Mouse (Mus musculus): ENCODE results near the gene Gpc3.

Gene Gpc3

DNA sequence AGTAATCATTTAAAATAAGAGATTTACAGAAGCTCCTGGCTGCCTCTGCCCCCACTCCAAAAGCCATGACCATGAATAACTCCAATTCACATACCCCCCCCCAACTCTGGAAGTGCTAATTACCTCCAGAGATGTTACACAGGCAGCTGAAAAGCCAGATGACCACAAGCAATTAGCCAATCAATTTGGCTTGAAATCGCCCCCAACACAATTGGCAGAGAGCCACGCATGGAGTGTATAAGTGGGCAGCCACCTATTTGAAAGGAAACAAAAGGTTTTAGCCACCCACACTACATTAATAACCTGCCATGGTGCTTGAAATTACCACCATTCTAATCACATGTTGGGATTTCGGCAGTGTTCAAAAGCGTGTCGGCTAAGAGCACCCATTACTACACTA lies 55.2 kb downstream of the Gpc3 start:
- no peak for DNase-seq (ENCODE audit: low read depth, low spot score)

DNA sequence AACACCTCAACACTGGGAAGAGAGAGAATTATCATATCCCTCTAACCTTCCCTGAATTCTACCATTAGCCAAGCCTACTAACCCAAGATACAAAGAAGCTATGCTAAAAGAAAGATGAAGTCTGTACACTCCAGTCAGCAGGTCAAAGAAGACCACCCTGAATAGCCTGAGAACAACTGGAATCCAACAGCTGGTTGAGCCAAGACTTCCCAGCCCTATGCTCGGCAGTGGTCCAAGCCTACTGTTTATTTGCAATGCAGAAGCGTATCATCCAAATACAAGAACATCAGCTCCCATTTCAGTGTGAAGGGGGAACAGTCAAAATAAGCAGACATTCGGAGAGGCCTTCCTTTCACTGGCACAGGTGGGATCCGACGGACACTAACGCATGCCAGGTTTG lies 56.3 kb downstream of the Gpc3 start:
- DNase-seq (ENCODE audit: low read depth, low spot score), result no peak

DNA sequence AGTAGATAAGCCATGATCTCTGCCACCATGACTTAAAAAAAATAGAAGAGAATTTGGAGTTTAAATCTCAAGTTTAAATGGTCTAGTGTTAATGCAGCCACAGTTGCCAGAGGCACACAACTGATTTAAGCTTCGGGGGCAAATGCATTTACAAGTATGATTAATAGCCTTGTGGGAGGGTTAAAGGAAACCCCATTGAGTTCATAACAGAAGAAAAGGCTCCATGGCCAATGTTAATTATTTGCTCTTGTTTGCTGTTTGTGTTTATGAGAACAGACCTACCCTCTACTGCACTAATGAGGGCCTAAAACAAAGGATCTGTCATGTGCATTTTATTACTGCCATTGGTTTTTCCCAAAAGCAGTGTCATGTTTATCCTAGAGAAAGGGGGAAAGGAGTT lies 62.5 kb downstream of the Gpc3 start:
- DNase-seq (ENCODE audit: low read depth, low spot score), result no peak

DNA sequence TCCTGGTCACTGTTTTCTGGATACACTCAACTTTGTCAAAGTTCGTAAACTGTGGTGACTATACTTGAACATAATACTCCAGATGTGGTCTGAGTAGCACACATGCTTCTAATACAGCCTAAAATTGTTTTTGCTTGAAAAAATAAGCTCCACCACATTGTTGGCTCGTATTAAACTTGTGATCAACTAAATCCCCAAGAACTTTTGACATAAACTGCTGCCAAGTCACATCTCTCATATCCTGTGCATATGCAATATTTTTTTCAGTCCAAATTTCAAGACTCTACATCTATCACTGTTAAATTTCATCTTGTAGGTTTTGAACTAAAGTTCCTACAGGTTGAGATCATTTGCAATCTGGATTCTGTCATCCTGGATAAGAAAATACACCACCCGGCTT lies 69.1 kb downstream of the Gpc3 start:
- DNase-seq (ENCODE audit: low read depth, low spot score), result no peak

DNA sequence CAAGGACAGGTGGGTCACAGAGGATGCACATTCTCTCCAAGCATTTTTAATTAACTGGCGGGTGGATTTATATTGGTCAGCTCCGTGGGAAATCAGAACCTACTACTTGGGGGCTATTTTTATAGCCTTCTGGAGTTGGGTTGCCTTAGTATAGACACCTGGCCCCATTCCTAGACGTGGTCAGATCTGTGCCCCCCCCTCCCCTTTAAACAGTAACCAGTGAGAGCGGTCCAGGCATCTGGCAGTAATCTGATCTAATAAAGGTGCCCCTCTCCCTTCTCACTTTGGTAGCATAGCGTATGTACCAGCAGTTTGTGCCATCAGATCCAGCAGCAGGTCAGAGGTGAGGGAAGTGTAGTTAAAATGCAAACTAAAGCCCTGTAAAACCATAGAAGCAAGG lies 76.5 kb downstream of the Gpc3 start:
- no peak for DNase-seq (ENCODE audit: low read depth, low spot score)

DNA sequence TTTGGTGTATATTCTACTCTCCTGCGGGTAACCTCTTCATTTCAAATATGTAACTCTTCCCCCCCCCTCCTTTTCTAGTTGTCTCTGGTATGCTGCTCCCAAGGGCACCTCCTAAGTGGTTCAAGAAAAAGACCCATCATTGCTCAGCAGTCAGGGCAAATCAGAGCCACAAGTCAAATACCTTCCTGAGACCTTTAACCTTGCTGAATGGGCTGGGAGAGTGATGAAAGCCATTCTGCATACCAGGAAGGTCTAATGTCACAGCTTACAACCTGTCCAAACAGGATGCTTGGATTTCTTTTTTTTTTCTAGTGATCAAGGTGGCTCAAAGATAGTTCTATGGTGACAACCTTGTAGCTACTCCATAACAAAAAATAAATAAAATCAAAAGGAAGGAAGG lies 80.0 kb downstream of the Gpc3 start:
- no peak for DNase-seq (ENCODE audit: low read depth, low spot score)

DNA sequence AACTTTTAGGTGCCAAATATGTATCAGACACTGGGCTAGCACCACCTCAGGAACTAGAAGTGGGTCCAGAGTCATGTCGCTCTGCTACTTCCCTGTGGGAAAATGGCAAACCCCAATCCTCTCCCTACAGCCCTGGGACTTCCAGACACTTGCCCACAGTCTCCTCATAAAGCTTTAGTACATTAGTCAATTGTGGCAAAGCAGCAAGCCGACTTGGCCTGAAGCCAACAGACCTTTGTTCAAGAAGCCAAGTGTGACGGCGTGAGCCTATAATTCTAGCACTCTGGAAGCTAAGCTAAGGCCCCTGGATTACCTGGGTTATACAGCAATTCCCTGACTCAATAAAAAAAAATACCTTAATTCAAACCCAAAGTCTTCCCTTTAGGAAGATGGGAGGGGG lies 80.7 kb downstream of the Gpc3 start:
- DNase-seq (ENCODE audit: low read depth, low spot score), result no peak

DNA sequence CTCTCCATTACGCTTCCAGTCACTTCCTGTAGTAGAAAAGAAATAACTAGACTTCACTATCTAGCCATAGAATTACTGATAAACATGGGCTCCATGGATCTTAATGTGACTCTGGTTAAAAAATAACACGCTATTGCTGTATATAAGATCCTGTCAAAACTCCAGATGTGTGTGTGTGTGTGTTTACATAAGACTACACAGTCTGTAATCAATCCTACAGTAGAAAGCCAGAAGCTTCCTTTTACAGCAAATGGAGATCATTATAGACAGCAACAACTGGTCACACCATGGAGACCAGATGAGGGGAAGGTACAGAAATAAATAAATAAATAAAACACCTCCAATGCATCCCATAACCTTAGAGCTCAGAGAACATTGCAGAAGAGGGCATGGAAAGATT lies 81.6 kb downstream of the Gpc3 start:
- DNase-seq (ENCODE audit: low read depth, low spot score), result no peak

DNA sequence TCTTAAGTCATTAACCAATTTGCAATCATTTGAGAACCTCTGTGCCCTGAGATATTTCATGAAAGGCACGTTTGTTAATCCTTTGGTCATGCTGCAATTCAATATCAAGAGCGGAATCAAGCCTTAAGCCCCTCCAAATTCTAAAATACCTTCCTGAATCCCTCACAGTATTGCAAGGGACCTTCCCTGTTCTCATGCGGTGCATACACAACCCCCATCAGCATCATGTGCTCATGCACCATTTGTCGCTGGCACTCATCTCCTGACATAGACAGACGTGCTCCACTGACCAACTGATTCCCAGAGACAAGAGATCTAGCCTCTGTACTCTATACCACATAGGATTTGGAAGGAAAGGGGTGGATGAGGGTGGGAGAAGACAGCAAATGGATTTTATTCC lies 87.7 kb downstream of the Gpc3 start:
- no peak for DNase-seq (ENCODE audit: low read depth, low spot score)

DNA sequence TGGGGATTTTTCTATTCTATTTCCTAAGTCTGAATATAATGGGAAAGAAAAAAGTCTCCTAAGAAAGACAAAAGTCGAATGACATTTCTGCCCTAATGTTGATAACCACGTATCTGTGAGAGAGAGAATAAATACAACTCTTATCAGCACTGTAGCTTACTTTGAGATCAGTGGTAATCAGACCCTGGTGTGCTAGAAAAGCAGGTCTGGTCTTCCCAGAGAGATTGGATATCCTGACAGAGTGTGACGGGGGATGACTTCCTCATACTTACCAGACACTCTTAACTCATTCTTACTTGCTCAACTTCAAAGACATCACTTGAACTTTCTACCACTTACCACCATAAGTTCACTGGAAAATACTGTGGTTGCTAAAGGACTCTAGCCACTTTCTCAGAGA lies 88.6 kb downstream of the Gpc3 start:
- no peak for DNase-seq (ENCODE audit: low read depth, low spot score)

DNA sequence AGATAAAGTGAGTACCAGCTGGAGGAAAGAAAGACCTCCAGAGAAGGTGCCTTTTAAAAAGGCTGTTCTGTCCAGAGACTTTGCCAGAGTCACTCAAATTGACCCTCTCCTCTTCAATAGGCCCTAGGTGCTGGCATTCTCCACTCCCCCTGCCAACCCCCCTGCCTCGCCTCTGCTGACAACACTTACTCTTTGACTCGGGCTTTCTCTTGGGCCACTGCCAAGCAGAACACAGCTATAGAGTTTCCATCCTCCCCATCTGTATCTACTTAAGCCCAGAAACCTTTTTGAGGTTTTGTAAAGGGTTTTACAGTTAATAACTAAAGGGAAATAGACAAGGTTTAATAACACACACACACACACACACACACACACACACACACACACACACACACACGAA lies 99.2 kb downstream of the Gpc3 start:
- no peak for DNase-seq (ENCODE audit: low read depth, low spot score)

DNA sequence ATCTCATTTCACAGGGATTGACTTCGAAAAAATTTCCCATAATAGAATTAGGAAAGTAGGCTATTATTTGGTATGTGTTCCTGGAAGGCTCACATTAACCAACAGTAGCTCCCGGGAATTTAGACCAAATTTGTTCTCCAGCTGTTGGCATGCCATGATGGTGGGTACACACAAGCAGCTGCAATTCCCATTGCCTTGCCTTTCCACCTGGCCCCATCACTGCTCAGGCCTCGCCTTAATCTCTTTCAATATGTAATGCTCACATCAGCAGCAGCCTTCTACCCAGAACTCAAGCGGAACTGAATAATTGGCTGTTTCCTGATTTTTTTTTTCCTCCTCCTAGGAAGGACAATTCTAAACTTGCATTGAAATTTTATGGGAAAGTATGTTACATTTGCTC lies 102.6 kb downstream of the Gpc3 start:
- DNase-seq (ENCODE audit: low read depth, low spot score), result no peak

DNA sequence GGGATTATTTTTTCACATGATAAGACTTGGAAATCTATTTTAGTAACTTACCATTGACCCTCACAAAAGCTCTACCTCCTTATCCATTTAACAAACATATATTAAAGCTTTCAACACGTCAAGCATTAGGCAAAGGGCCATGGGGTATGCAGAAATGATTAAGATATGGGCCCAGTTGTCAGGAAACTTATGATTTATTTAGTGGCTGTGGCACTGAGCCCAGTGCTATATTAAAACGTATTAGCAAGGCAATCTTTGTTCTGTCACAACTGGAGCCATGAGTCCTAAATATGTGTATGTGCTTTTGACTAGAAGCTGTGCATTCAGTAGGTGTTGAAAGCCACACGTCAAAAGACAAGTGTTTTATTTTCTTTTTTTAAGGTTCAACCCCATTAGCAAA lies 109.9 kb downstream of the Gpc3 start:
- DNase-seq (ENCODE audit: low read depth, low spot score), result no peak

DNA sequence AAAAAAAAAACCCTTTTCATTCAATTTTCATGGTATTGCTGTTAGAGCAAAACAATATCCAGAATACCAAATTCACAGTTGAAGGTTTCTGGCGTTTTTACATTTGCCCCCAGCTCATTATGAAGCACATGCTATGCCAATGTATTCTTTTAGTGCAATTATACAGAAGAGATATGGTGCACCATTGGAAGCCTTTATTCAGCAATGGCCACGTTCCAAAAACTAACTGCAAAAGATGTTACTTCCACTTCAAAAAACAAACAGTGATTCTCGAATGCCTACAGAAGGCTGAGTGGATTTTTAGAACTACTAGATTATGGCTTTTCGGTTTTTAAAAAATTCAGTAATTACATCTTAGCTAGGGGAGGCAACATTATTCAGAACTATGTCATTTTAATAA lies 124.3 kb downstream of the Gpc3 start:
- no peak for DNase-seq (ENCODE audit: low read depth, low spot score)

DNA sequence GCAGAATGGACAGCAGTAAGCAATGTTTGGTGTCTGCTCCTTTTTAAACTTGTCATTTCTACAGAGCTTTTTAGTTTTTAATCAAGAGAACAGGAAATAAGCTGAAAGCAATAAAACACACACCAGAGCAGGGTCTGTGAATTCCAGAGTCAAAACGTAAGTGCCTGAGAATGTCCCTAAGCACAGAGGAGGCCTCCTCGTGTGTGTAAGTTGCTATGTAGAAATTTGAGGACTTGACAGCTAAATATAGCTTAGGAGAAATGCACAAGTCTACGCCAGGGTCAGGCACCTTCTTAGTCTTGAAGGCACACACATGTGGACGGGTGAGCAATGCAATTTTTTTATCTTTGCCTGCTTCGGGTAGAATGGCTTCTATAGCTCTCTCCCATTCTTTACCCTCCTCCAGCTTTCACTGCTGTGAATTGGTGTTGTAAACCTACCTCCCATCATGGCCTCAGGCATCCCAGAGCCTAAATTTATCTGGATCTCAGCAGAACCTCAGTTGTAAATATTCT lies 158.6 kb downstream of the Gpc3 start:
- DNase-seq (ENCODE audit: low read depth, low spot score), result no peak

DNA sequence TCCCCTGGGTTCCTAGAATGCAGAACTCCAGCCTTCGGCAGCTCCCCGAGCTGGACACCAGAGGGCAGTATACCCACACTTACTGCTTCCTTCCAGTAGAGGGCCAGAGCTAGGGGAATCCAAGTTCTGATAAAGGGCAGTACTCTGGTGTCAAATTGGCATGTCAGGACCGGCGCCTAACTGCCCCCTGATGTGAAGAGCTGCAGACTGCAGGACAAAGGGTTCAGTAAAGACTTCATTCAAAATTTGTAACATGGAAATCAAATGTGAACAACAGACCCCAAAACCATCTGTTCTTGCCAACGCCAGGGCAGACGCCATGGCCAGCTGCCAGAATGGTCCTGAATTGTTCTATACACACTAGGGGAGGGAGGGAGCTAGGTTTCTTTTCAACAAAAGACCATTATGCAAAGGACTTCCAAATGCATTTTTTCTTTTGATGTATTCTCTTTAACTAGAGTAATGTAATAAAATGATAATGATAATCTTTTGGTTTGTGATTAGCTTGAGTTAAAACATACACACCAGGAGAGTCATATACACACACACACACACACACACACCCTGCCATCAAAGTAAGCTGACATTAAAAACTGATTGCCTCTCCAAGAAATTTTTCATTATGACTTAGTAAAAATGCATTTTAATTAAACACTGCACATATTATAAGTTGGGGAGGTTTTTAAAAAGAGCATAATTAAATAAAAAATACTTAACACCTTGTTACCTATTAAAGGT lies 160.1 kb downstream of the Gpc3 start:
- DNase-seq (ENCODE audit: low read depth, low spot score), result peak; percentile 15

DNA sequence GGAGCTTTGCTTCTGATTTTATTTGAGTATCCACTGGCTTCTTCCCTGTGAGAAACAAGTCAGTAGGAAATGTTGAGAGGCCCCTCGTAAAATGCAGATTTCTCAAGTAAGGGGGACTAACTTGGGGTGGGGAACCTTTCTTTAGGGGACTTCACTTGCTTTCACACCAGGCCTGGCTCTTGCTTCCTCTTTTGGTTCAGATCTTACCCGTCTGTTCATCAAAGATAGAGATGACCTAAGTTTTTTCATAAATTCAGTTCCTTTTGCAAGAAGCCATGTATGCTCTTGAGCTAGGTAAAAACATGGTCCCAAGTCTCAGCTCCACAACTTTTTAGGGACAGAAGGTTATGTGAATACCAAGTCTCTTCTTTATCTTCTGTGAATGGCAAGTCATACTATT lies 164.6 kb downstream of the Gpc3 start:
- DNase-seq (ENCODE audit: low read depth, low spot score), result no peak

DNA sequence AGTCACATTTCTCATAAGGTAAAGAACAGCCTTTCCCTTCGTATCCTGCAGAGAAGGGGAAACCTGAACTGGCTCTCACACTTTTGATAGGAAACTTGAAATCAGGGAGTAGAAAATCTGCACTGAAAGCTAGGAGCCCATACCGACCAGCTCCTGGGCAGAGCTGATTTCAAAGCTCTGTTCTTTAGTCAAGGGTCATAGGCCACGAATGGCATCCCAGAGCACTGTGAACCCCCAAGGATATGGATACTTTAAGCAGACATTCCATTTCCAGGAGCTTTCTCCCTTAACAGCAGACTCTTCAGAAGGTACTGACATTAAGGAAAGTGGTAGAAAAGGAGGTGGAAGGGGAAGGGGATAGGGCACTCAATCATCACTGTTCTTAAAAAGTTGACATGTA lies 165.3 kb downstream of the Gpc3 start:
- DNase-seq (ENCODE audit: low read depth, low spot score), result no peak

DNA sequence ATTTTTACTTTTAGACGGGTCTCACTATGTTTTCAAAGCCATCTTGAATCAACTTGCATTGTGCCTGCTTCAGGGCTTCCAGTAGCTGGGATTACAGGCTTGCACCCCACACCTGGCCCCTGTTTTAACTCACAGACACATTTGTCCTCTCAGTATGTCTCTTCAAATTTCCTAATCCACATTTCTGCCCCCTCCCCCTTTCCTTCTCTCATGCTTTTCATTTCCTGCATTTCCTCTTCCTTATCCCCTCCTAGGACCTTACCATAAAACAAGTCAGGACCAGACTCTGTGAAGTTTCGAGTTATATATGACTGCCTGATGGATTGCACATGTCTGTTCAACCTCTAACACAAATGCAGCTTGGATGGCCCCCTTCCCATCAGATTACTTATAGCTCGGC lies 167.2 kb downstream of the Gpc3 start:
- DNase-seq (ENCODE audit: low read depth, low spot score), result no peak

DNA sequence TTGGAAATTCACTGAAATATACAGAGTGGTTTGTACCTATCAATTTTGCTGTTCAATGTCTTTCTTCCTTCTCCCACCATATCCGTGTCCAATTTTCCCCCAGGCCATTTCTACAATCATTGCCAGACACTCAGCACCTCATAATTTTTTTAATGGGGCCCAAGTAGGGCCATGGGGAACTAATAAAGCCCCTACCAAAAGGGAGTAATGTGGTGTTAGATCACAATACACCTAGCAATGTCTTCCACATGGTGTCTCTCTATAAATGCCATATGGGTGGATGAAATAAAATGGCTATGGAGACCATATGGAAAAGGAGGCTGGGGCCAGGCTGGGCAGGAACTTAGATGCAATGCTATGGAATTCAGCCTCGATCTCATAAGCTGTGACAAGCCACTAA lies 168.8 kb downstream of the Gpc3 start:
- no peak for DNase-seq (ENCODE audit: low read depth, low spot score)

DNA sequence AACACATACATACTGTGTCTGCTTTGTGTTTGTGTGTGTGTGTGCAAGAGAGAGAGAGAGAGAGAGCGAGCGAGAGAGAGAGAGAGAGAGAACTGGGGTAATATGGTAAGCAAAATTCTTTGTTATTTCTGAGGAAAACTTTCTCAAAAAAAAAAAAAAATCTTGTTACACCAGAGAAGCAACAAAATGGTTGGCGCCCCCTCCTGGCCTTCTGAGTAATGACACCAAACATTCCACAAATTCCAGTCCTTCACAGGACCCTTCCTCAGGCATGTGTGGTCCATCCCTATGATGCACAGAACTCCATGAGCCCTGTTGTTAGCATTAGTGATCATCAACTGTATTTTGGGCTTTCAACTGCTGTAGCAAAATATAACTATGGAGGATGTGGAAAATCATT lies 172.0 kb downstream of the Gpc3 start:
- DNase-seq (ENCODE audit: low read depth, low spot score), result no peak

DNA sequence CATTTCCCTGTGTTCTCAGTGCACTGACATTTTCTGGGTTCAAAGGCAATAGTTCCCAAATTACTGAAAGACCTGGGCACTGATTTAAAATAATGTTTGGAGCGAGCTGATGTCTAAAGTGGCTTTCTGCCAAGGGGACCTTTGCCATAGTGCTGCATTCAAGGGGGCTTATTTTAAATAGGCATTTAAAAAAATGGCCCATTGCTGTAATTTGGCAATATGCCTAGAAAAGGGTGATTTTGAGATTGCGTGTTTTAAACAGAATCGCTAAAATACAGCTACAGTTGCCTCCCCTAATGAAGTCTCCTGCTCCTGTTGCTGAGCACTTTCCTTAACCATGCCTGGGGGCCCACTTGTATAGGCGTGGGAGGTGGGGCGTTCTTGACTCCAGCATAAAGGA lies 174.3 kb downstream of the Gpc3 start:
- no peak for DNase-seq (ENCODE audit: low read depth, low spot score)

DNA sequence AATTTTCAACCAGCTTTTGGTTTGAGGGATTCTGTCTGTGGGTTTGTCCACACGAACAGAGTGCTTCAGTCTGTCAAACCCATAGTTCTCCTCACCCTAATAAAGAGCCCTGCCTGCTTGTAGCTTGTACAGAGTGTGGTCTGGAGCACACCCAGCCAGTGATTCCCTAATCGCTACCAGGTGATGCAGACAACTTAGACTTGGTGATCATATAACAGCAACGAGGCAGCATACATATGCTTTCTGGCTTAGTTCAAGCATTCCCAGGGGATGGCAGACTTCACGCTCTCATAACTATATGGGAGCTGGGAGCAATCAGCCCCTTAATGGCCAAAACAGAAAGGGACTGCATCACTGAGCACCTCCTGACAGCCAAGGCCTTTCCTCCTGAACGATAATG lies 188.1 kb downstream of the Gpc3 start:
- DNase-seq (ENCODE audit: low read depth, low spot score), result no peak

DNA sequence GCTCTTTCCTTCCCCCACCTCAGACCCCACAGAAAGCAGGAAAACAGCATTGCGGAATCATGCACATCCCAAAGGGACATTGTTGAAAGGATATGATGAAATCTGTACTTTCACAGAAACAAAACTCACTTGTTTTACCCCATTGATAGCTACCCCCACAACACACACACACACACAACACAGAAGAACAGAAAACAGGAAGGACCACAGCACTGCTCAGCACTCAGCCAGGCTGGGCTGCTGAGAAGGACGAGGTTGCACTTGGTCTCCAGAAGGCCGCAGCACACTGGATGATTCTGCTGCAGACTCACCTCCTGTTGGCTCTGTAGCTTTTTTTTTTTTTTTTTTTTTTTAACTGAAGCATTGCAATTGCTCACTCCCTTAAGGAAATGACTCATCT lies 193.9 kb downstream of the Gpc3 start:
- DNase-seq (ENCODE audit: low read depth, low spot score), result no peak

Measured in telencephalon, adult 2 months (tissue).